Mouse (Mus musculus): Measurements from ENCODE around the gene Trio.
A peak's percentile ranks its signal among the peaks of the same experiment; 100 is the strongest.

The Trio gene

DNA sequence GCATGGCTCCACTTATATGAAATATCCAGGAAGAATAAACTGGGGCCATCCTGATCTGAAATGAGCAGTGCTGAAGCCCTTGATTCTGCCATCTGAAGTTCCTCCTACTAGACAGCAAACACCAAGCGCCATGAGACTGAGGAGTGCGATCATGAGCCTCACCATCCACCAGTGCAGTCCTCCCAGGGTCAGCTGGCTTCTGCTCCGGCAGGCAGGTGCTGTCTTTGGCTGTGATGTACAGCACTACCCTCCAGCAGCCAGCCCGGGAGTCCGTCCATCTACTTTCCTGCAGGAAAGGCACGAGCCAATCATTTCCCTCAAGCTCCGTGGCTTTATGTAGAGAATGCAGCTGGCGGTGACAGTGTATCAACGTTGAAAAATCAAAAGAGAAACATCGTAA is 10.0 kb upstream of the Trio start:
- no peak for DNase-seq

DNA sequence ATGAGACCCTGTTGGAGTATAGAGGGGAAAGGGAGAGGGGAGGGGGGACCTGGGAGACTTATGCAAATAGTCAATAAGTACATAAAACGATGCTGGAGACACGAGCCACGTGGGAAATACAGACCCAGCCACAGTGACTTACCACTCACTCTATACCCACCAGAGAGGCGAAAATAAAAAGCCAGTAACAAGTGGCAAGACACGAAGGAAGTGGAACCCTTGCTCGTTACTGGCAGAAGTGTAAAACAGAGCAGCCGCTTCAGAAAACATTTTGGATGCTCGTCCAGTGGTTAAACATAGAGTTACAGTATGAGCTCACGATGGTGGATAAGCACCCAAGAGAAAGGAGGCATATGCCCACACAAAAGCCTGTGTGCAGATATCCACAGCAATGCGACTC is 9.0 kb upstream of the Trio start:
- no peak for DNase-seq

- DNase-seq: no peak
Observed at GRCm38 (mm10) chr15:28029371-28029770, 3.7 kb upstream of the Trio start.

- DNase-seq: no peak
Observed at GRCm38 (mm10) chr15:28028542-28028941, 2.9 kb upstream of the Trio start.

GRCm38 (mm10) chr15:28026167-28026481 is 476 bp upstream of the Trio start:
- DNase-seq: no peak

DNA sequence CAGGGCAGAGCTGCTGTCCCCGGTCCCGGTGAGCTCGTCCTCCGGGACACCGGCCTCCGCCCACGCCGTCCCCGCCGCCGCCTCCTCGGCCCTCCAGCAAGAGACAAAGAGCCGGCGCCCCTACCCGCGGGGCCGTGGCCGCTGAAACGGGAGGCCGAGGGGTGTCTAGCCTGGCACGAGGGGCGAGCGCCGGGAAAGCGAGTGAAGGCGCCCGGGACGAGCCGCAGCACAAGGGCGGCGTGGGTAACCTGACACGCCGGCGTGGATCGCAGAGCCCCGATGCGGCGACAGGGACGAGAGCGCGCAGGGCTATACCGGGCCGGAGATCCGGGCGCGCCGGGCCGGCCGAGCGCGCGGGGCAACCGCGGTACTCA is 696 bp downstream of the Trio start:
- DNase-seq: peak in 1 of 2 experiments; percentile 41

GRCm38 (mm10) chr15:28024031-28024964 is 1.4 kb downstream of the Trio start:
- peak; percentile 65 to 70 for DNase-seq

GRCm38 (mm10) chr15:28021591-28022209 is 3.9 kb downstream of the Trio start:
- peak in 1 of 2 experiments; percentile 59 for DNase-seq

- peak; percentile 53 to 65 for DNase-seq
Observed at GRCm38 (mm10) chr15:28019393-28020070, 6.1 kb downstream of the Trio start.

- DNase-seq: no peak
Observed at GRCm38 (mm10) chr15:28007516-28007915, 18.1 kb downstream of the Trio start.

DNA sequence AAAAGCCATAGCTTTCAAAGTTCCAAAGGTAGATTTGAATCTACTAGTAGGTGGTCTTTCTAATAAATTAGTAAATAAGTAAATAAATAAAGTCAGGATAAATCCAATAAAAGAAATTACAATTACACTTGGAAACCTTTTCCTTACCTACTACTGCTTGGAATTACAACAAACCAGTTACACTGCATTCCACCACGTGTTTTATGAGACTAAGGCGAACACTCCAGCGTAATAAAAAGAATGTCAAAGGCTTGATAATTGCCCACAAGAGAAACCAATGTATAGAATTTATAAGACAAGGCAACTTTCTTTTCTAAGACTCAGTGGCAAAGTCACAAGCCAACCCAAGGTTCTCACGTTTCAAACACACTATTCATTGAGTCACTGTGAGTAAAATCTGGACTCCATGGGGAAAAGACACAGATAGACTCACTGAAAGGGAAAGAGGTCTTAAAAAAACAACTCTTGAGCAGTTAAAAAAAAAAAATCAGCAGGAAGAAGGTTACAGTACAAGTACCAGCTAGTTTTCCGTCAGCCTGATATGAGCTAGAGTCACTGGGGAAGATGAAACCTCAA is 21.4 kb downstream of the Trio start:
- no peak for DNase-seq

DNA sequence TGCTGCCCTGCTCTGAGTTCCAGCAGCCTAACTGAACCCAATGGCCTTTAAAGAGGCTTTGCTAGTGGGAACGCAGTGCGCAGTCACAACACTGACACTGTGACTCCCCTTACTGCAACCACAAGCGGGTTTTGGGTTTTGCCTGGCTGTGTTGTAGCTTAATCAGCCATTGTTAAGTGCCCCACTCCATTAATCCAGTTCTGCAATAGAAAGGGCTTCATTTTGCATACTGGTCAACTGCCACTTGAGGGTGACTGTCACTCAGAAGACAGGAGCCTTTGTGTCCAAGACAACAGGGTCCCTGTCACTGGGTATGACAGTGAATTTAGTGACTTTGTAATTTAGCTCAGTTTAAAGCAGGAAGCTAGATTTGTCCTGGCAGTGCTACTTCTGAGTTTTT is 23.1 kb downstream of the Trio start:
- DNase-seq: no peak

DNA sequence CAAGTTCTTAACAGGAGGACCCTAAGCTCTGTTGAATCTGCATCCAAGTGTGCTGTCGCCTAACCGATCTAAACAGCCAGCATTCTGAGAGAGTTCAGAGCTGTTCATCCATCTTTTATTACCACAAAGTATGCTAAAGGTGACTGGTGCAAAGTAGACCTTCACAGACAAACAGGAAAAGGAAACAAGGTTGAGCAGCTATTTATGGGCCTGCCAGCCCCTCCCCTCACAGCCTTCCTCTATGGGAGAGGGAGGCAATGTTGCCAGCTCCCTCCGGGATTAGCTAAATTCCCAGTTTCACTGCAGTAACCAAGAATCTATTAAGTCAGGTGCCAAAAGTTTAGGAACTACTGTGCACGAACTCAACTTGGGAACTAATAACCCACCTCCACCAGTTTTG is 24.3 kb downstream of the Trio start:
- DNase-seq: peak in 1 of 2 experiments; percentile 54

DNA sequence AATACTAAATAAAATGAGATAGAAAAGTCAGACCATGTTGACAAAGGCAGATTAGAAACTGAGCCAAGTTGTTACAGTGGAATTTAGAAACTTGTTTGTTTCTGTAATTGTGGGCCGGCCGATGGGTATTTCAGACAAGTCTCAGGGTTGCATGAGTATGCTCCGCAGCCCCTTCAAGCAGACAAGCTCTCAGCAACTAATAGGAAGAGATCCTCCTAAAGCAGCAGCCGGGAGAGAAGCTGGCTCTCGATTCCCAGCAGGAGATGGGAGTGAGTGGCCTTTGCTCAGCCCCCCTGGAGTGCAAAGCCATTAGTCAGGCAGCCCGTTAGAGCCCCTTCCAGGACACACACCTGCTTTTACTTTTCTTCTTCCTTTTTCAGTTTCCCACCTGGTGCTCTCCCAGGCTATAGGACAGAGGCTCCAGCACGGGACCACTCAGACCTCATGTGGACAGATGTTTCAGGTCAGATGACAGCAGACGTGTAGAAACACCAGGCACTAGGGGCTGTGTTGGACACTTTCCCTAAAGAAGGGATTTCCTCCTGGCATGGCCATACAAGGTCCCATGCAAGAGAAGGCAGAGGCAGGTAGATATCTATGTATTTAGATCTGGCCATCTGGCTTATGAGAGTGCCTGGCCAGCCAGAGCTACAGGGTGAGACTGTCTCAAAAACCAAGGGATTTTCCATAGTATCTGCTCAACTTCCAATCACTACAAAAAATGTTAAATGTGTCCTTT is 26.9 kb downstream of the Trio start:
- peak in 1 of 2 experiments; percentile 41 for DNase-seq

DNA sequence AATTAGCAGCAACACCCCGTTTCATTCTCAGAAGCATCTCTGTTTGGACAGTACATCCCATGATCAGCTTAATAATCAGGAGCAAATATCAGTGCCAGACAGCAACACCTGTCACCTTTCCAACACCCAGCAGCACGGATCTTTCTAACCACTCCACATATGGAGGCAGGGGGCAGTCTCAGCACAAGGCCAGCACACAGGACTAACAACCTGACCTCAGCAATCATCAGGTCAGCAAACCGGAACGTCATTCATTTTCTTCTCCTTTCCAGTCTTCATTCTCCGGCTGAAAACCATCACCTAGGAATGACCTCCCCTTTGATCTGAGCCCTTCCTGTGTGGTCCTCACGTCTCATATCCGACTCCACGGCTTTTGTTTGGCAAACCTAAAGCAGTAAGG is 27.7 kb downstream of the Trio start:
- DNase-seq: no peak

DNA sequence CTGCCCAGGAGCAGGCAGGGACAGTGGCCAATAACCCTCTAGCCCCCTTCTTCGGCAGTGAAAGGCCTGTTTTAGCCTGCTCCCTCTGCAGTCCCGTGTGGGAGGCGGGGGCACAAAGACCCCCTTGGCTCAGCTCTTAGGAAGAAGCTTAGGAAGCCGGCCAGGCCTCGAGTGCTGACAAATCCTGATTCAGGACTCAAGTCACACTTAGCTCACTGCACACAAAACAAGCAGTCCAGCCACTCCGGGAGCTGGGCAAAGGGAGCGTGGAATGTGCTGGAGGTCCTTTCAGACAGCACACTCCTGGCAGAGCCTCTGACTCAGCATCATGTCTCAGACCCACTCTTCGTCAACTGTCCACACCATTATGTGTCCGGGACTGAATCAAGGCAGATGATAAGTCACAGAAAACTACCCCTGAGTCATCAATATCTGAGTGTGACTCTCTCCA is 28.2 kb downstream of the Trio start:
- peak; percentile 49 for DNase-seq

- no peak for DNase-seq
Observed at GRCm38 (mm10) chr15:27996750-27997149, 28.9 kb downstream of the Trio start.

DNA sequence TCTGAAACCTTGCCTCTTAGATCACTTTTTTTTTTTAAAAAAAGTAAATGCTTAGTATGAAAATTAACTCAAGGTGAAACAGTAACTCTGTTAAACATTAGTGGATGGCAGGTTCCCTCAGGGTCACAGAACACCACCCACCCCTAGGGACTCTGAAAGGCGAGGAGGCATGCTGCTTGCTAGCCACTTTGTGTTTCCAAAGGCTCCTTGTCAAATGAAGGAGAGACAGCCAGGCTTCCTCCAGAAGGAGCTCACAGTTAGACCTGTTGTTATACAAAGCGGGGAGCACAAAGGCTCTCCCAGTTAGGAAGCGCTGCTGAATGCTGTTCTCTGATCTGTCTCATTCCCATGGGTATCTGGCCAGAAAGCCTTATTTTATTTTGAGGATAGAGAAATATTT is 30.2 kb downstream of the Trio start:
- peak; percentile 79 to 83 for DNase-seq

- DNase-seq: peak; percentile 33 to 55
Observed at GRCm38 (mm10) chr15:27994870-27995269, 30.8 kb downstream of the Trio start.

DNA sequence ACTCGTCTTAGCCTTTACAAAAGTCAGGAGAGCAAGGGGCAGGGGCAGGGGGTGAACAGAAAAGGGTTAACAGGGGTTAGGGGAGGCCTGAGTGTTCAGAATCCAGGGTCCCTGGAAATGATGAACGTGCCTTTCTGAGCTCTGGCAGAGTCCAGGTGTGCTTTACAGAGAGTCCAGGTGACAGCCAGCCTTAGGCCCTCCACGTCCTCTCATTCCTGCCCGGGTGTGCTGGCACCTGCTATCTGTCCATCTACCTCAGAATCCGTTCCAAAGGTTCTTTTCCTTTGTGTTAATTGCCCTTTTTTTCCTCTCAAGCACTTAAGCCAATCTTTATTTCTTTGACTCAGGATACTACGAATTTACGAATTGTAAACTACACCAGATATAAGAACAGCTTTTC is 32.1 kb downstream of the Trio start:
- no peak for DNase-seq

DNA sequence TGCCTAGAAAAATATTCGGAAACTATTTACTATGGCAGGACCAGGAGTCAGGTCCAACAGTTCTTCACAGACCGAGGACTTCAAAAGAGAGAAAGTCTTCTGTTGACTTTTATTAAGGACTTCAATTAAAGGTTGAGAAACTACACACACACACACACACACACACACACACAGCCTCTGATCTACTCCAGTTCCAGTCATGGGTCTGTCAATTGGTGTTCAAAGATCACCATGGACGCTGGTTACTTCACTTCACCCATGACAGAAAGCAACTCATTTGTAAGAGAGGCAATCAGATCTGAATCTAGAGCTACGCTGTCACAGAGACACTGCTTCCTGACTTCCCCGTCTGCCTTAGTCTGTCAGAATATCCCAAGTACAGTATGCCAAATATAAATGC is 33.1 kb downstream of the Trio start:
- no peak for DNase-seq

DNA sequence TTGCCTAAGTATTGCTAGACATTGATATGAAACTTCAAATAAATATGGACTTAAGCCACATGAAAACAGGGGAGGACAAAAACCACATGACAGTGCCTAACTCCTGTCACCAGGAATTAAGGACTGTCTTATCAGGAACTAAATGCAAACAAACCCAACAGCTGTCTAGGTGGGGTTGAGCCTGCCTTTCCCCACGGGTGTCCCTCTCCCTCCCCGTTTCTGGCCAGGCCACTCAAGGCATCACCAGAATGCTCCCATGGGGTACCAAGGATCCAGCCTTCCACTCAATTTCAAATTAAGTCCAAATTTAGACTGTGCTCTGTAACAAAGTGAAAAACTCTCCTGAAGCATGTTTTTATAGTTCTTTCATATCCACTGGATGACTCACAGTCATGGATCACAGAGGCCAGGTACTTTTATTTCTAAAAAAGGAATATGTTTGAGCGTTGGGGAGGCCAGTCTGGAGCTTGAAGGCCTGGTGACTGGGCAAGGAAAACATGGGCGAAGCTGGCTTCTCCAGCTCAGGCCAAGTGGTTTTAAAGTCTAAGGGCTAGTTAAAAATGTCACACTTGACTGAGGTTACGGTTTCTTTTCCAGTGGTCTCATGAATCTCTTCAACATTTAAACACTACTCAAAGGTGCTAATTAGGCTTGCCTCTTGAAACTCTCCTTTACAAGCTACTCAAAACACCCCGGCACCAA is 33.6 kb downstream of the Trio start:
- no peak for DNase-seq
